In the genomic region with DNA sequence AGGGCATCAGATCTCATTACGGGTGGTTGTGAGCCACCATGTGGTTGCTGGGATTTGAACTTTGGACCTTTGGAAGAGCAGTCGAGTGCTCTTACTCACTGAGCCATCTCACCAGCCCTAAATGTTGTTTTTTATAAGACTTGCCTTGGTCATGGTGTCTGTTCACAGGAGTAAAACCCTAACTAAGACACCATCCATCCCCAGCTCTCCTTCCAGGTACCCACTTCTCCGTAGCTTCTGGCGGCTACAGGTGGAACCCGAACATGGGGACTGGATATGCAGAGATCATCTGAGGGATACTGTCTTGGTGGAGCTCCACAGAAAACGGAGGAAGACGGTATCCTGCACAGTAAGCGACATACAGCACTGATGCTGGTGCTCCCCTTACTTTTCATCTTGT, we compare ENCODE assay signal across 8 mouse cellular contexts. TPM values are rescaled to one million over a fixed set of nuclear protein-coding genes. Genes with fewer than 3 reads are reported as not detected.
DNase-seq lines count a peak whose midpoint lies in the region; ATAC-seq and TF ChIP-seq lines count a peak whose summit lies in the region.
"Not testable (repeated sequence)": the region's sequence is repeated elsewhere in the genome, so short reads cannot be mapped to it uniquely, and the experiment has no call there.

Gene Prr14 (plus strand): TSS at position 301 of the 400 bp plus-strand sequence.

- H3K9ac ChIP-seq in CH12.LX (ENCODE audit: insufficient read depth, low read depth); heart, embryonic 16.5 days (ENCODE audit: low read length); intestine, postnatal 0 days (ENCODE audit: low read depth, low read length): not testable (repeated sequence)

- not testable (repeated sequence) for TF ChIP-seq POLR2A in CH12.LX (IDR thresholded peaks at IDR 0.05; ENCODE audit: low read depth, low read length)

- DNase-seq in CH12.LX (ENCODE audit: extremely low read depth); frontal cortex, adult 2 months (ENCODE audit: extremely low spot score in 1 of 2, low spot score in 1 of 2); left cerebral cortex, postnatal 36 days (ENCODE audit: low spot score in 2 of 2): not testable (repeated sequence)

- H3K4me1 ChIP-seq in CH12.LX (ENCODE audit: control insufficient read depth in 1 of 2, insufficient read depth in 2 of 2): peaks cover 2 to 26% of the 10 kb centered on the region in 2 experiments; a peak in 2 of 4 replicates
- not testable (repeated sequence) for H3K4me1 ChIP-seq in heart, embryonic 16.5 days (ENCODE audit: control insufficient read depth, insufficient read depth, low read length); intestine, postnatal 0 days (replicated peaks; ENCODE audit: control insufficient read depth, insufficient read depth, low read length)

- H3K4me3 ChIP-seq in CH12.LX (replicated peaks in 1 of 3; ENCODE audit: low read depth in 2 of 3, low read length in 2 of 3, poor library complexity in 1 of 3); heart, embryonic 16.5 days (ENCODE audit: low read length); intestine, postnatal 0 days (ENCODE audit: low read depth, low read length); macrophage (ENCODE audit: inconsistent target): not testable (repeated sequence)

- not testable (repeated sequence) for TF ChIP-seq EP300 in CH12.LX (IDR thresholded peaks at IDR 0.05; ENCODE audit: low read length)

- TF ChIP-seq RAD21 in CH12.LX (IDR thresholded peaks at IDR 0.05; ENCODE audit: low read depth, low read length): not testable (repeated sequence)

- intact Hi-C loops in left cerebral cortex, postnatal 36 days (cut with DNase I): not testable (repeated sequence)

- not testable (repeated sequence) for ATAC-seq in common myeloid progenitor, adult 5-6 weeks (replicated peaks; ENCODE audit: low read depth, poor library complexity, severe bottlenecking); heart, embryonic 16.5 days (replicated peaks; ENCODE audit: extremely low read depth, insufficient read depth, low FRiP score); intestine, postnatal 0 days; neutrophil, adult 5-6 weeks (ENCODE audit: extremely low read depth, insufficient number of reproducible peaks, low FRiP score, poor library complexity, severe bottlenecking)

- not testable (repeated sequence) for H3K4me2 ChIP-seq in CH12.LX (ENCODE audit: insufficient read depth, low read depth, poor library complexity, severe bottlenecking); heart, embryonic 16.5 days (ENCODE audit: low read depth, low read length); intestine, postnatal 0 days (replicated peaks; ENCODE audit: low read depth)

- peaks cover 25% of the 10 kb centered on the region for H3K9me3 ChIP-seq in CH12.LX (replicated peaks; ENCODE audit: low read length)
- not testable (repeated sequence) for H3K9me3 ChIP-seq in heart, embryonic 16.5 days (replicated peaks; ENCODE audit: control insufficient read depth, low read length); intestine, postnatal 0 days (ENCODE audit: control insufficient read depth)

- in situ Hi-C loops in CH12.LX (cut with MboI; ENCODE audit: low pct_ligation_motif_present, low pct_unique_long_range_greater_than_20kb, low sequenced_read_pairs): loop anchor here (5.0 kb wide), 1 partner anchor 37 kb away; the partner anchor contains the start of gene Zfp688

- peaks cover 35 to 62% of the 10 kb centered on the region in 2 experiments for H3K36me3 ChIP-seq in CH12.LX (replicated peaks in 1 of 2; ENCODE audit: control insufficient read depth in 1 of 2, insufficient read depth in 1 of 2, low read length in 1 of 2)
- peaks cover 27% of the 10 kb centered on the region for H3K36me3 ChIP-seq in heart, embryonic 16.5 days (ENCODE audit: control insufficient read depth, insufficient read depth)
- H3K36me3 ChIP-seq in intestine, postnatal 0 days (ENCODE audit: control insufficient read depth, insufficient read depth): peaks cover 24% of the 10 kb centered on the region
- H3K36me3 ChIP-seq in macrophage (ENCODE audit: inconsistent target): not testable (repeated sequence)

- 96% methylated on average over 8 of the region's 8 CpGs for WGBS in heart, embryonic 16.5 days
- 96% methylated on average over 7 of the region's 8 CpGs for WGBS in intestine, postnatal 0 days
- WGBS in macrophage (ENCODE audit: missing documents): 88% methylated on average over 8 of the region's 8 CpGs

- not testable (repeated sequence) for H3K27me3 ChIP-seq in CH12.LX (replicated peaks); heart, embryonic 16.5 days (ENCODE audit: control insufficient read depth, insufficient read depth, low read length); intestine, postnatal 0 days (replicated peaks; ENCODE audit: control insufficient read depth, insufficient read depth, low read length)

- not testable (repeated sequence) for H3K79me2 ChIP-seq in CH12.LX (replicated peaks; ENCODE audit: control insufficient read depth, extremely low read depth, insufficient read depth, poor library complexity, severe bottlenecking); macrophage (ENCODE audit: inconsistent target)

- TF ChIP-seq CTCF in CH12.LX (conservative IDR thresholded peaks at IDR 0.05 in 1 of 2, IDR thresholded peaks at IDR 0.05 in 1 of 2; ENCODE audit: low read depth in 2 of 2, low read length in 2 of 2); intestine, postnatal 0 days (IDR thresholded peaks at IDR 0.05; ENCODE audit: low read depth): not testable (repeated sequence)

- H3K27ac ChIP-seq in CH12.LX (ENCODE audit: insufficient read depth, low read depth); heart, embryonic 16.5 days (ENCODE audit: low read length); intestine, postnatal 0 days (ENCODE audit: low read depth, low read length); macrophage: not testable (repeated sequence)

- dilution Hi-C loops in CH12.LX (cut with MboI; ENCODE audit: extremely low pct_ligation_motif_present, extremely low pct_unique_long_range_greater_than_20kb, low sequenced_read_pairs): not testable (repeated sequence)

RNA-seq across cellular contexts. Expression of gene Prr14, which starts in this region (rescaled TPM):
- 10.4 and 11.3 TPM in 2 replicates for total RNA-seq in CH12.LX (2012; rRNA removed)
- total RNA-seq in CH12.LX (2014; rRNA removed): 6.7 and 7.6 TPM in 2 replicates
- polyA plus RNA-seq in CH12.LX (2012; ENCODE audit: insufficient read length, low read depth): 26.2 and 31.3 TPM in 2 replicates
- total RNA-seq in common myeloid progenitor, adult 5-6 weeks (2017): 19.0 and 33.8 TPM in 2 replicates
- 42.8 and 46.1 TPM in 2 replicates for polyA plus RNA-seq in frontal cortex, adult 2 months (2012; rRNA removed)
- polyA plus RNA-seq in heart, embryonic 16.5 days (2015; fragmentation: Nextera tagmentation; extraction: Ambion mirVana): 31.6 and 31.8 TPM in 2 replicates
- 31.5 and 33.9 TPM in 2 replicates for polyA plus RNA-seq in intestine, postnatal 0 days (2015; fragmentation: Nextera tagmentation; extraction: Ambion mirVana)
- 10 to 100 TPM; 25.7 to 30.2 TPM for total RNA-seq in left cerebral cortex, postnatal 36 days (2021)
- 100 to 1,000 TPM; 101 to 468 (median 170) TPM for total RNA-seq in macrophage (2018; cell fraction: chromatin; rRNA removed)
- 10 to 100 TPM; 40.3 to 81.1 (median 50.0) TPM for total RNA-seq in macrophage (2018; cell fraction: cytosol; rRNA removed)
- 100 to 1,000 TPM in 22 of 26 experiments, 10 to 100 TPM in 4; 78.6 to 416 (median 129) TPM for total RNA-seq in macrophage (2018; cell fraction: nucleus; rRNA removed)
- 31.6 to 54.9 TPM (median 50.8 TPM) in 3 replicates for polyA plus RNA-seq in macrophage (2018)
- total RNA-seq in neutrophil, adult 5-6 weeks (2017): 129 and 155 TPM in 2 replicates
